Mouse (Mus musculus) CH12.LX (cell line): ENCODE data around the gene Mybph. TPM values are rescaled to one million over a fixed set of nuclear protein-coding genes. Genes with fewer than 3 reads are reported as not detected.
A peak's percentile ranks its signal among the peaks of the same experiment; 100 is the strongest.

ENCODE experiments used
- DNase-seq: peaks from one replicate; pipeline ENCODE4 v3.0.0-alpha.2; 2013; ENCODE audit errors: extremely low read depth
- H3K27ac ChIP-seq: 2 replicates; pipeline ENCODE4 v1.5.1; 2012; ENCODE audit warnings: low read depth, mild to moderate bottlenecking, control low read depth, moderate library complexity; ENCODE audit not compliant: insufficient read depth
- H3K27me3 ChIP-seq: replicated peaks from 2 replicates; pipeline ENCODE3; 2012; ENCODE audit warnings: inconsistent platforms
- H3K36me3 ChIP-seq, 2 experiments: replicated peaks in 1 of 2; 2 replicates each; pipeline versions ENCODE3 to v1.6.1; 2012; ENCODE audit warnings: inconsistent platforms in 1 of 2, low read length in 1 of 2, mild to moderate bottlenecking in 1 of 2, mixed read lengths in 1 of 2, moderate library complexity in 1 of 2; ENCODE audit not compliant: control insufficient read depth in 1 of 2, insufficient read depth in 1 of 2
- H3K4me1 ChIP-seq, 2 experiments: 2 replicates each; pipeline ENCODE4 v1.6.1; 2012; ENCODE audit warnings: inconsistent platforms in 1 of 2, moderate library complexity in 1 of 2; ENCODE audit not compliant: insufficient read depth in 2 of 2, control insufficient read depth in 1 of 2
- H3K4me2 ChIP-seq: 2 replicates; pipeline ENCODE4 v1.6.1; 2012; ENCODE audit warnings: low read depth, mild to moderate bottlenecking, control low read depth; ENCODE audit not compliant: poor library complexity, insufficient read depth, severe bottlenecking
- H3K4me3 ChIP-seq, 3 experiments: fragments of 150-350 bp in 1 of 3; sonication (generic) in 1 of 3; replicated peaks in 1 of 3; 2 replicates each; pipeline versions ENCODE3 to v1.5.1; 2011 to 2012; ENCODE audit warnings: low read depth in 2 of 3, low read length in 2 of 3, mild to moderate bottlenecking in 2 of 3, moderate library complexity in 2 of 3, control low read depth in 1 of 3, improper control_type of control experiment in 1 of 3, inconsistent platforms in 1 of 3, mixed read lengths in 1 of 3; ENCODE audit not compliant: poor library complexity in 1 of 3
- H3K79me2 ChIP-seq: replicated peaks from 2 replicates; pipeline ENCODE4 v1.6.1; 2012; ENCODE audit warnings: mild to moderate bottlenecking, moderate library complexity; ENCODE audit not compliant: control insufficient read depth, poor library complexity, insufficient read depth, severe bottlenecking; ENCODE audit errors: extremely low read depth
- H3K9ac ChIP-seq: 2 replicates; pipeline ENCODE4 v1.6.1; 2012; ENCODE audit warnings: low read depth, mild to moderate bottlenecking, control low read depth, moderate library complexity; ENCODE audit not compliant: insufficient read depth
- H3K9me3 ChIP-seq: replicated peaks from 2 replicates; pipeline ENCODE3; 2012; ENCODE audit warnings: low read length, inconsistent platforms, mixed read lengths
- BHLHE40 ChIP-seq: IDR thresholded peaks from 2 replicates; pipeline ENCODE4 v1.6.1; 2011; ENCODE audit warnings: mild to moderate bottlenecking, low read depth, low read length, improper control_type of control experiment
- CHD2 ChIP-seq: IDR thresholded peaks from 2 replicates; pipeline ENCODE4 v1.6.1; 2011; ENCODE audit warnings: low read length, improper control_type of control experiment
- E2F4 ChIP-seq: IDR thresholded peaks from 2 replicates; pipeline ENCODE4 v1.6.1; 2011; ENCODE audit warnings: low read depth, low read length, improper control_type of control experiment; ENCODE audit not compliant: insufficient replicate concordance
- EP300 ChIP-seq: IDR thresholded peaks from 2 replicates; pipeline ENCODE4 v1.6.1; 2011; ENCODE audit warnings: low read length, improper control_type of control experiment
- ETS1 ChIP-seq: conservative IDR thresholded peaks from 2 replicates; pipeline ENCODE4 v1.6.1; 2012; ENCODE audit warnings: low read depth, mild to moderate bottlenecking, inconsistent platforms, low read length, improper control_type of control experiment, moderate library complexity
- GABPA ChIP-seq: IDR thresholded peaks from 2 replicates; pipeline ENCODE4 v1.6.1; 2012; ENCODE audit warnings: low read depth, low read length, improper control_type of control experiment, inconsistent platforms; ENCODE audit not compliant: insufficient replicate concordance
- HCFC1 ChIP-seq: IDR thresholded peaks from 2 replicates; pipeline ENCODE4 v1.6.1; 2012; ENCODE audit warnings: low read depth, mild to moderate bottlenecking, inconsistent platforms, low read length, improper control_type of control experiment
- JUN ChIP-seq: IDR thresholded peaks from 2 replicates; pipeline ENCODE4 v1.6.1; 2011; ENCODE audit warnings: low read depth, mild to moderate bottlenecking, low read length, improper control_type of control experiment, moderate library complexity; ENCODE audit not compliant: insufficient read depth
- KAT2A ChIP-seq: IDR thresholded peaks from 2 replicates; pipeline ENCODE4 v1.6.1; 2012; ENCODE audit warnings: low read length, improper control_type of control experiment, inconsistent platforms; ENCODE audit not compliant: insufficient replicate concordance
- MAFK ChIP-seq: IDR thresholded peaks from 2 replicates; pipeline ENCODE4 v1.6.1; 2011; ENCODE audit warnings: low read length, improper control_type of control experiment; ENCODE audit not compliant: insufficient replicate concordance
- MAZ ChIP-seq: IDR thresholded peaks from 2 replicates; pipeline ENCODE4 v1.6.1; 2012; ENCODE audit warnings: low read depth, mild to moderate bottlenecking, inconsistent platforms, low read length, improper control_type of control experiment, moderate library complexity
- MEF2A ChIP-seq: IDR thresholded peaks from 2 replicates; pipeline ENCODE4 v1.6.1; 2014; ENCODE audit warnings: low read depth, mild to moderate bottlenecking, inconsistent platforms, low read length, improper control_type of control experiment, borderline replicate concordance
- MXI1 ChIP-seq: IDR thresholded peaks from 2 replicates; pipeline ENCODE4 v1.6.1; 2011; ENCODE audit warnings: mild to moderate bottlenecking, low read depth, low read length, improper control_type of control experiment
- NRF1 ChIP-seq: IDR thresholded peaks from 2 replicates; pipeline ENCODE4 v1.6.1; 2014; ENCODE audit warnings: low read depth, mild to moderate bottlenecking, inconsistent platforms, low read length, improper control_type of control experiment, moderate library complexity
- PAX5 ChIP-seq: IDR thresholded peaks from 2 replicates; pipeline ENCODE4 v1.6.1; 2012; ENCODE audit warnings: low read length, inconsistent platforms, mixed read lengths
- POLR2AphosphoS2 ChIP-seq: IDR thresholded peaks from 2 replicates; pipeline ENCODE4 v1.6.1; 2011; ENCODE audit warnings: low read depth, low read length, improper control_type of control experiment
- RCOR1 ChIP-seq: conservative IDR thresholded peaks from 2 replicates; pipeline ENCODE4 v1.6.1; 2012; ENCODE audit warnings: low read depth, mild to moderate bottlenecking, inconsistent platforms, low read length, improper control_type of control experiment
- SIN3A ChIP-seq: IDR thresholded peaks from 2 replicates; pipeline ENCODE4 v1.6.1; 2012; ENCODE audit warnings: low read length, improper control_type of control experiment, inconsistent platforms
- SMC3 ChIP-seq: IDR thresholded peaks from 2 replicates; pipeline ENCODE4 v1.6.1; 2011; ENCODE audit warnings: low read depth, low read length, improper control_type of control experiment
- TCF12 ChIP-seq: IDR thresholded peaks from 2 replicates; pipeline ENCODE4 v1.6.1; 2014; ENCODE audit warnings: low read depth, mild to moderate bottlenecking, inconsistent platforms, low read length, improper control_type of control experiment
- USF2 ChIP-seq: conservative IDR thresholded peaks from 2 replicates; pipeline ENCODE4 v1.6.1; 2011; ENCODE audit warnings: low read depth, low read length, improper control_type of control experiment
- ZC3H11A ChIP-seq: IDR thresholded peaks from 2 replicates; pipeline ENCODE4 v1.6.1; 2012; ENCODE audit warnings: low read depth, mild to moderate bottlenecking, inconsistent platforms, low read length, improper control_type of control experiment
- ZMIZ1 ChIP-seq: IDR thresholded peaks from 2 replicates; pipeline ENCODE4 v1.6.1; 2012; ENCODE audit warnings: low read depth, mild to moderate bottlenecking, inconsistent platforms, low read length, improper control_type of control experiment
- ZNF384 ChIP-seq: IDR thresholded peaks from 2 replicates; pipeline ENCODE4 v1.6.1; 2012; ENCODE audit warnings: low read depth, low read length, improper control_type of control experiment, inconsistent platforms
- dilution Hi-C: fragments of 300-500 bp; cut with MboI; formaldehyde crosslinking; loops from 2 replicates; pipeline ENCODE4 v1.14.3; 2020; ENCODE audit warnings: low sequenced_read_pairs; ENCODE audit not compliant: extremely low pct_unique_long_range_greater_than_20kb, extremely low pct_ligation_motif_present
- in situ Hi-C: fragments of 300-500 bp; cut with MboI; formaldehyde crosslinking; loops from 3 replicates; pipeline ENCODE4 v1.14.3; 2019; ENCODE audit warnings: low sequenced_read_pairs, low pct_ligation_motif_present, low pct_unique_long_range_greater_than_20kb, mixed read lengths
- polyA plus RNA-seq: library from polyadenylated mRNA; unstranded; fragments of >175 nt; gene quantifications from 2 replicates; pipeline ENCODE4 v1.2.1, GENCODE M21; 2012; ENCODE audit warnings: low read depth; ENCODE audit not compliant: insufficient read length
- total RNA-seq, 2 experiments: library from RNA; depleted of rRNA; stranded (reverse); fragments of 300-350 nt in 1 of 2; fragments of >200 nt in 1 of 2; gene quantifications; 2 replicates each; pipeline ENCODE4 v1.2.3; 2012 to 2014

Mybph gene
- total and polyA plus RNA-seq, 3 experiments = 0.25 to 3.0 (median 0.51) TPM

- no peak for TF ChIP-seq ZNF384
- peak; percentile 75 for TF ChIP-seq JUN
- TF ChIP-seq BHLHE40 = peak; percentile 75
- peak; percentile 98 for TF ChIP-seq ETS1
Measured at GRCm38 (mm10) chr1:134196386-134196785, 3.1 kb downstream of the Mybph start (continued).

DNA sequence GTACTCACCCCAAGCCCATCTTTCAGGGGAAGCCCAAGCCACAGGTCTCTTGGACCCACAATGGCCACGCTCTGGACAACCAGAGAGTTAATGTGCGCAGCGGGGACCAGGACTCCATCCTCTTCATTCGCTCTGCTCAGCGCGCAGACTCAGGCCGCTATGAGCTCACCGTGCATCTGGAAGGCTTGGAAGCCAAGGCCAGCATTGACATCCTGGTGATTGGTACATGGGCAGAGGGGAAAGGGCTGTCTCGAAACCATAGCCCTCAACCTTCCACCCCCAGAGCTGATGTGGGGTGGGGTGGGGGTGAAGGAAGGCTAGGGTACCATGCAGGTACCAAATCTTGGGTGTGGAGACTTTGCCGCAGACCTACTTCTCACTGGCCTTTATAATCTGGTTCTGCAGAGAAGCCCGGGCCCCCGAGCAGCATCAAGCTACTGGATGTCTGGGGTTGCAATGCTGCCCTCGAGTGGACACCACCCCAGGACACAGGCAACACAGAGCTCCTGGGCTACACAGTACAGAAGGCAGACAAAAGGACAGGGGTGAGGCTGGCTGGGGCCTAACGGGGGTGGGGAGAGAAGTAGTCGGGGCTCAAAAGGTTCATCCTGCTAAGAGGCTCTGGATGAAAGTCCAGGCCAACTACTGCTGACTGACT, 4.2 kb downstream of the Mybph start:
- DNase-seq = no peak
- H3K4me2 ChIP-seq = no peak overlapping the region
- H3K4me1 ChIP-seq = peaks cover 34 to 95% of the 10 kb centered on the region in 2 experiments
- H3K4me3 ChIP-seq = no peak overlapping the region
- H3K9me3 ChIP-seq = no peaks in the 10 kb centered on the region
- no peaks in the 10 kb centered on the region for H3K27me3 ChIP-seq
- in situ Hi-C loops = loop anchor here (5.0 to 10.0 kb wide), 2 partner anchors 35 to 97 kb away; no protein-coding TSS in a partner anchor
- dilution Hi-C loops = no loop called here
- H3K36me3 ChIP-seq = no peaks in the 10 kb centered on the region
- H3K9ac ChIP-seq = no peak overlapping the region
- H3K79me2 ChIP-seq = no peaks in the 10 kb centered on the region
- H3K27ac ChIP-seq = no peak overlapping the region
- no peak for TF ChIP-seq POLR2AphosphoS2
- TF ChIP-seq TCF12 = no peak
- peak; percentile 15; the same call in 1 of the 2 replicates for TF ChIP-seq SMC3
- no peak for TF ChIP-seq E2F4
- no peak for TF ChIP-seq KAT2A

GRCm38 (mm10) chr1:134198197-134198995, 5.1 kb downstream of the Mybph start:
- Histone ChIP-seq H3K9me3 (no peaks in the 10 kb centered on the region), H3K9ac (no peak overlapping the region), H3K79me2 (no peaks in the 10 kb centered on the region), H3K27ac (no peak overlapping the region), H3K4me1 (peaks cover 30 to 88% of the 10 kb centered on the region in 2 experiments), H3K27me3 (no peaks in the 10 kb centered on the region), H3K4me2 (no peak overlapping the region), H3K36me3 (no peaks in the 10 kb centered on the region), H3K4me3 (no peak overlapping the region)
- in situ Hi-C loops = loop anchor here (5.0 to 10.0 kb wide), 2 partner anchors 34 to 96 kb away; no protein-coding TSS in a partner anchor
- DNase-seq = no peak
- dilution Hi-C loops = no loop called here
- TF ChIP-seq EP300 (no peak), TCF12 (no peak), ZMIZ1 (no peak), HCFC1 (no peak), NRF1 (no peak), MAFK (no peak), RCOR1 (no peak), CHD2 (no peak), ZC3H11A (no peak), MAZ (no peak), PAX5 (no peak), JUN (no peak), MEF2A (no peak), POLR2AphosphoS2 (no peak), KAT2A (no peak), GABPA (no peak), ZNF384 (no peak), SIN3A (no peak), MXI1 (no peak), USF2 (no peak)
